In genomic region chr1:124718065-124718464, GRCm38 (mm10) we compare ENCODE assay signal across 7 mouse cellular contexts.
A peak's percentile ranks its signal among the peaks of the same experiment; 100 is the strongest.
DNase-seq lines count a peak whose midpoint lies in the region; TF ChIP-seq lines count a peak whose summit lies in the region.

No protein-coding gene starts in this region.

- in situ Hi-C loops in ES-E14 (cut with MboI; ENCODE audit: low sequenced_read_pairs in 2 of 2, unreplicated experiment in 2 of 2), result no loop called here

- no peaks in the 10 kb centered on the region for H3K36me3 ChIP-seq in ES-E14 (ENCODE audit: control insufficient read depth, insufficient read depth, low read length, poor library complexity, severe bottlenecking)

- H3K4me3 ChIP-seq in ES-E14 (ENCODE audit: insufficient read depth in 1 of 2, low read depth in 1 of 2, low read length in 2 of 2, poor library complexity in 1 of 2, severe bottlenecking in 1 of 2), result no peak overlapping the region
- H3K4me3 ChIP-seq in cerebellum, adult 2 months (replicated peaks; ENCODE audit: insufficient read depth, low read depth, low read length), result no peak overlapping the region
- no peak overlapping the region for H3K4me3 ChIP-seq in layer of hippocampus, adult 2 months

- no peak overlapping the region for H3K9ac ChIP-seq in ES-E14 (ENCODE audit: insufficient read depth, low read depth, low read length, poor library complexity, severe bottlenecking)

- DNase-seq in 3T3-L1 (ENCODE audit: low read depth, low spot score) (peak; percentile 44), ES-E14 (ENCODE audit: low read depth, low spot score) (peak; percentile 44)
- DNase-seq in cerebellum, adult 2 months, result peak; percentile 14 to 50
- peak; percentile 14 to 60 for DNase-seq in frontal cortex, postnatal 10 days (ENCODE audit: low spot score in 2 of 2)
- DNase-seq in layer of hippocampus, adult 2 months (ENCODE audit: low spot score in 2 of 2), result peak; percentile 57 to 80
- DNase-seq in lung, postnatal 14 days, result peak; percentile 68
- DNase-seq in spleen, postnatal 4 days (ENCODE audit: low spot score in 2 of 2), result peak; percentile 13 to 65

- WGBS in cerebellum, adult 2 months, result 0% methylated on average over 1 of the region's 1 CpGs

- no peaks in the 10 kb centered on the region for H3K9me3 ChIP-seq in ES-E14 (ENCODE audit: control insufficient read depth, insufficient read depth, low read depth, low read length)

- TF ChIP-seq POLR2A in cerebellum, adult 2 months (IDR thresholded peaks at IDR 0.05; ENCODE audit: borderline replicate concordance, insufficient read depth, low read length), result no peak

- no peaks in the 10 kb centered on the region for H3K27me3 ChIP-seq in cerebellum, adult 2 months (ENCODE audit: control insufficient read depth, insufficient read depth, low read length)

- peak; percentile 63 for TF ChIP-seq CTCF in cerebellum, adult 2 months (IDR thresholded peaks at IDR 0.05; ENCODE audit: borderline replicate concordance, insufficient read depth, low read depth, low read length)
- TF ChIP-seq CTCF in layer of hippocampus, adult 2 months (conservative IDR thresholded peaks at IDR 0.05), result peak; percentile 92

- no peak overlapping the region for H3K27ac ChIP-seq in ES-E14 (ENCODE audit: insufficient read depth, low read depth, low read length, poor library complexity, severe bottlenecking)
- no peak overlapping the region for H3K27ac ChIP-seq in cerebellum, adult 2 months (ENCODE audit: insufficient read depth, low read length)
- no peak overlapping the region for H3K27ac ChIP-seq in layer of hippocampus, adult 2 months

- no peaks in the 10 kb centered on the region for H3K4me1 ChIP-seq in ES-E14 (ENCODE audit: control insufficient read depth in 2 of 2, insufficient read depth in 2 of 2, low read length in 2 of 2, poor library complexity in 1 of 2)
- H3K4me1 ChIP-seq in cerebellum, adult 2 months (ENCODE audit: control insufficient read depth, insufficient read depth, low read length), result no peaks in the 10 kb centered on the region

TF ChIP-seq in ES-E14, 5 proteins besides CTCF, POLR2A, EP300 and RAD21:
- TF ChIP-seq MAFK (IDR thresholded peaks at IDR 0.05; ENCODE audit: insufficient read depth, low read depth, low read length) (no peak), ZNF384 (IDR thresholded peaks at IDR 0.05; ENCODE audit: low read depth, low read length) (no peak), ZC3H11A (IDR thresholded peaks at IDR 0.05; ENCODE audit: borderline replicate concordance, low read depth, low read length) (peak; percentile 33; the same call in 1 of the 2 replicates), HCFC1 (IDR thresholded peaks at IDR 0.05; ENCODE audit: borderline replicate concordance, insufficient read depth, low read length) (no peak), CHD2 (IDR thresholded peaks at IDR 0.05; ENCODE audit: low read depth, low read length) (no peak)
